Mouse (Mus musculus) CH12.LX (cell line): ENCODE data around the gene Ccdc157.
A peak's percentile ranks its signal among the peaks of the same experiment; 100 is the strongest.

ENCODE experiments used
- CTCF ChIP-seq, 2 experiments: IDR thresholded peaks in 1 of 2; conservative IDR thresholded peaks in 1 of 2; 2 replicates each; pipeline ENCODE4 v1.5.1; 2011 to 2012; ENCODE audit warnings: low read depth in 2 of 2, low read length in 2 of 2, improper control_type of control experiment in 1 of 2, inconsistent platforms in 1 of 2, mild to moderate bottlenecking in 1 of 2, moderate library complexity in 1 of 2
- ELF1 ChIP-seq: IDR thresholded peaks from 2 replicates; pipeline ENCODE4 v1.6.1; 2014; ENCODE audit warnings: low read depth, mild to moderate bottlenecking, inconsistent platforms, low read length, improper control_type of control experiment
- MAFK ChIP-seq: IDR thresholded peaks from 2 replicates; pipeline ENCODE4 v1.6.1; 2011; ENCODE audit warnings: low read length, improper control_type of control experiment; ENCODE audit not compliant: insufficient replicate concordance
- POLR2A ChIP-seq: IDR thresholded peaks from 2 replicates; pipeline ENCODE4 v1.6.1; 2011; ENCODE audit warnings: low read depth, mild to moderate bottlenecking, improper control_type of control experiment, low read length
- RAD21 ChIP-seq: IDR thresholded peaks from 2 replicates; pipeline ENCODE4 v1.6.1; 2011; ENCODE audit warnings: low read depth, mild to moderate bottlenecking, low read length, improper control_type of control experiment, moderate library complexity
- SIN3A ChIP-seq: IDR thresholded peaks from 2 replicates; pipeline ENCODE4 v1.6.1; 2012; ENCODE audit warnings: low read length, improper control_type of control experiment, inconsistent platforms
- ZNF384 ChIP-seq: IDR thresholded peaks from 2 replicates; pipeline ENCODE4 v1.6.1; 2012; ENCODE audit warnings: low read depth, low read length, improper control_type of control experiment, inconsistent platforms

- TF ChIP-seq ZNF384, result no peak
- no peak for TF ChIP-seq CTCF (conservative IDR thresholded peaks at IDR 0.05 in 1 of 2, IDR thresholded peaks at IDR 0.05 in 1 of 2; ENCODE audit: low read depth in 2 of 2, low read length in 2 of 2)
- TF ChIP-seq POLR2A, result peak; percentile 97
- 0 out of 2 replicates have a peak, but pooled peaks have one; percentile 21 for TF ChIP-seq MAFK
- TF ChIP-seq SIN3A, result peak; percentile 91
- TF ChIP-seq ELF1, result peak; percentile 99
- TF ChIP-seq RAD21, result no peak
These were observed 37.1 kb downstream of the Ccdc157 start, which contains the start of gene Sec14l2 for GRCm38 (mm10) chr11:4122742-4123579.
